Mouse (Mus musculus) neutrophil, adult 59 days (primary cell): ENCODE measurements around the gene Gm7358. TPM values are rescaled to one million over a fixed set of nuclear protein-coding genes. Genes with fewer than 3 reads are reported as not detected.

Source experiments
- total RNA-seq, 2 experiments: library from RNA; stranded (reverse); gene quantifications; 1 replicate in 1 of 2; 2 replicates in 1 of 2; pipeline ENCODE4 v1.2.4; 2023

Gm7358 gene
- not detected for total RNA-seq

GRCm38 (mm10) chr17:14059431-14059830 lies at the start of gene Gm7358:
TSS of gene Gm7358 (minus strand) at chr17:14059531.

Other genes with a start within 250 kb of the Gm7358 start
- not detected for gene Gm7168, start 111.2 kb downstream of the Gm7358 start, total RNA-seq
- not detected for gene Gm7356, start 55.8 kb downstream of the Gm7358 start, total RNA-seq
- gene Dact2, start 144.8 kb upstream of the Gm7358 start, total RNA-seq, result not detected
- under 1 TPM in 1 of 2 experiments, not detected in 1; 0.20 TPM for gene Smoc2, start 220.0 kb upstream of the Gm7358 start, total RNA-seq